Mouse (Mus musculus) regulatory T cell (primary cell): ENCODE data around the gene Hoxa3.

ENCODE experiments used
- in situ Hi-C: fragments of 300-600 bp; cut with MboI, MseI; formaldehyde crosslinking; loops from one replicate; pipeline ENCODE4 v1.15.1; 2025; ENCODE audit warnings: high pct_unique_total_duplicates

The Hoxa3 gene

DNA sequence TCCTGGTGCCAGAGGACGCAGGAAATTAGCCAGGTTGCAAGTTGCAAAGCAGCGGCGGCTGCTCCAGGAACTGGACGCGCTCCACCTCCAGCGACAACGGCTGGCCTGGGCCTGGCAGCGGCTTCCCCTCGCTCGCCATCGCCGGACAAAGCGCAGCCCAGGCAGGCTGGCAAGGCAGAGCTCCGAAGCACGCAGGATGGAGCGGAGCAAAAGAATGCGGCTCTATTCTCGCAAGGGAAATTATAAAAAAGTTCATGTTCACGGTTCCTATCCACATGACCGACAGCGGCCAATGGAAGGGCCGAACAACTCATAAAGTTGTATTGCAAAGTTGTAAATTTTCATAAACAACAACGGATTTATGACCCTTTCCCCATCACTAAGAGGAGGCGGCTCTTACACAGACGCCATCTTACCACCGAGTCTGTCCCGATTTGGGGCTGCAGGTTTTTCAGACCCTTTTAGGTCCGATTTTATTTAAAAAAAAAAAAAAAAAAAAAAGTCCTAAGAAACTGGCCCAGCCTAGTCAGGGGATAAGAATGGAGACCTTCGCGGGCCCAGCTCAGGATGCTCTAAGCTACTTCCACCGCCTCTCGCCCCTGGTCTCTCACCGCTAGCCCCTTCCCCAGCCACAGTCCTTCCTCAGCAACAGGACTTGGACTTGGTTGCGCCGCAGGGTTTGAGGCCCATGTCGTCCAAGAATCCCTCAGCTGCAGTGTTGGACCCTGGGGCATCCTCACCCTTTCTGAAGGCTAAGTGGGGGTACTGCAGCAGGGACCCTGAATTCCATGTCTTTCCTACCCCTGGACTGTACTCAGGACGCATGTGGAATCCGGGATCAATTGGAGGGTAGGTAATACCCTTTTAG is at the start of gene Hoxa3, which contains the start of gene Gm28308:
TSS of gene Hoxa3 (minus strand) at position 218 of the 868 bp plus-strand sequence.
TSS of gene Gm28308 (minus strand) at position 221 of the 868 bp plus-strand sequence.
- in situ Hi-C loops = loop anchor here (10.0 to 25.0 kb wide), 2 partner anchors 351 to 1039 kb away; no protein-coding TSS in a partner anchor

DNA sequence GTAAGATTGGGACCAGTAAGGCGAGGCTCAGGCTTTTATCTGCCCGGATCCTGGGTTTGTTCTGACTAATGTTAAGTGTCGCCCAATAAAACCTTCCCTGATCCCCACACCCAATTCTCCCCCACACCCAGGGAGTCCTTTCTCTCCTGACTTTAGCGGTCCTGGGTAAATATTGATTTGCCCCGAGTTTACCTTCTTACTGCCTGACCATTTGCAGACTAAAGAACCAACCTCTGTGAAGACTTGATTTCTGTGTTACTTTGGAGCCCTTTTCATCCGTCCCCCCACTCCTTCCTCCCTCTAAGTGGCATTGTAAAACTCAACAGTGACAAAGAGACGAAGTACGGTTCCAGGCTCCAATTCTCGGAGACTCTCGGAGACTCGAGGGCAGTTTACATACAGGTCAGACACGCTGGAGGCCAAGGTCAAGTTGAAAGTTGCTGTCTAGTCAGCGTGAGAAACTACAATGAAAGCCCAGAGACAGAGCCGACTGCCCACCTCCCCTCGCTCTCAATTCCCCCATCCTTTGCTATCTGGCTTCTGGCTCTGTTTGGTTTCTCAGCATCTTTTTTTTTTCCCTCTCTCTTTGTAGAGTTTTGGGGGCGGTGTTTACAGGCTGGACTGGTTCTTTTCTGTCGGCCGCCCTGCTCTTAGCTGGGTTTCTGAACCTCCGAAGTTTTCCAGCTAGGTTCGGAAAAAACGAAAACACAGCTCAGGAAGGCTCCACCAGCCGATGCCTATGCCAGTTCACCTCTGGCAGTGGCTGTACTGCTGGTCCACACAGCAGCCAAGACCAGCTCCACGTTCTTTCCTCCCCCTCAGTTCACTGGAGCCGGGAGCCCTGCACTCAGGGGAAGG is 49.6 kb upstream of the Hoxa3 start:
- in situ Hi-C loops = no loop called here

DNA sequence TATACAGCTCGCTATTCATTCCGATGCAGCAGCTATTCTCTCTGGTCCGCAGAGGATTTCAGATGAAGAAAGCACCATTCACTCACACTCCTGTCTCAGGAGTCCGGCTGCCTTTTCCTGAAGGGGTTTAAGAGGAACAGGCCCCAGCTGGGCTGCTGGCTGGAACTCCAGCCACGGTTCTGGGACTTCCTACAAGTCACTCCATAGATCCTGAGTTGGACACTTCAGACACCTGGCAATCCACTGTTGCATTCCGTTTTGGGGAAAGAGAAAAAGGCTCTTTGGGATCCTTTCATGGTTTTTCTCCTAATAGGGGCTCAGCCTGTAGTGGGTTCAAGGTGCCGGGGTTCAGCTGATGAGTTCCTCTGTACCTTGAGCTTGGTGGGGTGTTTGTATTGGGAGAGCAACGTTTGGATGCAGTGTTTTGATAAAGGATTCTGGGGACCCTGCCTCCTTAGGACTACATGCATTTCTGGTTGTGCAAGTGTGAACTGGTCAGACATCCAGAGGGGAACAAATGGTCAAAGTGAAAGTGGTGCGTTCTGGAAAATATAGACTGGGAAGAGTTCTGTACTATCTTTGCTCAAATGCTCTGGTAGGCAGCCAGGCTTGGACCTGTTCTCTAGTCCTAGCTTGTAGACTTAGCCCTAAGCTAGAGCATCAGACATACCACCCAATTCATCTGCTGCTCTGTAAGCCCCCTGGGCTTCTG is 48.8 kb upstream of the Hoxa3 start:
- in situ Hi-C loops = no loop called here

DNA sequence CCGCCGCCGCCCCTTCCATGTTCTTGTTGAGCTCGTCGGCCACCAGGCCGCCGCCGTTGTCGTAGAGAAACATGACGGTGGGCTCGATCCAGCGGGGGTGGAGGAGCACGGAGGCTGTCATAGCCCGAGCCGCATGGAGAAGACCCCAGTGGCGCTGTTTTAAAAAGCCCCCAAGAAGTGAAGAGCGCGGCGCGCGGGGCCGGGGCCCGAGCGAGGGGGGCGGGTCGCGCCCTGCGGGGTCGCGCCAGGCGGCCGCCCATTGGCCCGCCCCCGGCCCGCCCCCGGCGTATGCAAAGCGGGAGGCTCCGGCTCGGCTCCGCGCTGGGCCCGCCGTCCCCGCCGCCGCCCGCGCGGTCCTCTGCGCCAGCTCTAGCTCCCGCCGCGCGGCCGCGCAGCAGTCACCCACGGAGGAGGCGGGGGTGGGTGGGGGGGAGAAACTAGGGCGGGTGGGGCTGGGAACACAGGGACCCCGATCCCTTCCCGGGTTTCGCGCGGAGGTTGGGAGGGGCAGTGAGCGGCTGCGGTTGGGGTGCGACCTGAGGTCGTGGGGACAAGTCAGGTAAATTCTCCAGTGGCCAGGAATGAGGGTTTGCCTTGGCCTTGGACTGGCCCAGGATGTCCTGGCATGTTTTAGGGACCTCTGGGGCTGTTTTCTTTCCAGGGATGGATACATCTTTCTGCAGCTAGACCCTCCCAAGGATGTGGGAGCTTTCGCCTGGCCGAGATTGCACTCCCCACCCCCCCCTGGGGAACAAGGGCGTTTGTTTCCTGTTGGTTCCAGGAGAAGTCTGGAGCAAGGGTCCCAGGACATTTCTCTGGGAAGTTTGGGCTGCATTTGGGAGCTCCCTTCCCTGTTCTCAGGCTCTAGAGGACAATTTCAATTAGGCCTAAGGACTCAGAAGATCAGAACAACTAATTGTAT is 47.8 kb upstream of the Hoxa3 start, which contains the start of gene Hoxa13:
TSS of gene Hoxa13 (minus strand) at position 227 of the 922 bp plus-strand sequence.
- in situ Hi-C loops = no loop called here

DNA sequence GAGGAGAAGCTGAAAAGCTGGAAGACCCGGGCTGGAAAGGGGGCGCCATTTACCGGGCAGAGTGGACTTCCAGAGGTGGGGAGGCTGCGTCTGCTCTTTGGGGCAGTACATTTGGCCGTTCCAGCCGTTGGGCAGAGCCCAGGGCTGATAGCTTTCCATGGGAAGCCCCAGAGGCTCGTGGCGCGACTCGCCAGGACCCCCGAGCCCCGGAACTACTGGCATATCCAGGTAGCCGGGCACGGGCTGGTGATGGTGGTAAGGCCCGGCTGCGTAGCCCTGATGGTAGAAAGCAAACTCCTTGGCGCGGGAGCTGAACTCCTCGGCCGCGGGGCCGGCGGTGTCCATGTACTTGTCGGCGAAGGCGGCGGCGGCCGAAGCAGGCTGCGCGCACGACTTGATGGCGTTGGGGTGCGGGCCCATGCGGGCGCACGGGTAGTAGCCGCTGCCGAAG is 46.7 kb upstream of the Hoxa3 start:
- in situ Hi-C loops = loop anchor here (10.0 kb wide), 1 partner anchor 565 kb away; no protein-coding TSS in a partner anchor

DNA sequence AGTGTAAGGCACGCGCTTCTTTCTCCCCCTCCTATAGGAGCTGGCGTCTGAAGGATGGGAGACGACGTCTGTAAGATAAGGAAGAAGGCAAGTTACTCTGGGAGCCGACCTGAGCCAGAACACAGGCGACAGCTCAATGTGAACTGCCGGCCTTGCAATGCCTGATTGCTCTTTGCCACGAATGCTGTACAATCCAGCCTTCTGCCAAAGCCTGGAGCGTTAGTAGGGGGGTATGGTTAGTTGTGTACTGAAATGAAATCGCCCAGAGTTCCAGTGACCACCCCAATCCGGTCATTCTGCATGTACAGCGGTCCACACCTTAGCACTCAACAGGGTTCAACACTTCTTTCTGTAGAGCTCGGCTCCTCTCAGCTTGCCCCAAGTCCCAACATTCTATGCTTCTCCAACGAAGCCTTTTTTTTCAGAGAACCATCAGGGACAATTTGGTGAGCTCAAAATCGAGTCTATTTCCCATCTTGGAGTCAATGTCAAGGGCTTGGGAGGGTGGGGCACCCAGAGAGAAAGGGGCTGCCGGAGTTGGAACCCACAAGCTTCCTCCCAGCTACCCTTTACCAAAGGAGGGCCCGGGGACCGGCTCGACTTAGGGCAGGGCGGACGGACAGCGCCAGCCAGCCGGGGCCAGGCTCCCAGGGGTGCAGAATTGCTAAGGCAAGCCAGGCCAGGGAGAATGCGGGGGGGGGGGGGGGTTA is 46.1 kb upstream of the Hoxa3 start:
- in situ Hi-C loops = loop anchor here (10.0 kb wide), 1 partner anchor 566 kb away; no protein-coding TSS in a partner anchor

DNA sequence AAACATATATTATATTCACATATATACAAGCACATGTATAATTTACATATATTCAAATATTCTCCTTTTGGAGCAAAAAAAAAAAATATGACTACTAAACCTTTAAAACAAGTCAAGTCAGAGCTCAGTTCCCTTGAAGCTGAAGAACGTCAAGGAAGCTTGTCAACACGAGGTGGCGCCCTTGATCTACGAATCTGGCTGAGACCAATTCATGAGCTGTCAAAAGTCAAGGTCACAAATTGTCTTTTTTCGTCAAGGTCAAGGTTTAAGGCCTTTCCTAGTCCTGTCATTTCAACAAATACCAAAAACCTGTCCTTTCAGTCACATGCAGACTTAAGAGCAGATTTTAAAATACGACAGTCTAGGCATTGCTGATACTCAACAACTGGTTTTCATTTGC is 43.8 kb upstream of the Hoxa3 start:
- in situ Hi-C loops = loop anchor here (10.0 kb wide), 1 partner anchor 568 kb away; no protein-coding TSS in a partner anchor

DNA sequence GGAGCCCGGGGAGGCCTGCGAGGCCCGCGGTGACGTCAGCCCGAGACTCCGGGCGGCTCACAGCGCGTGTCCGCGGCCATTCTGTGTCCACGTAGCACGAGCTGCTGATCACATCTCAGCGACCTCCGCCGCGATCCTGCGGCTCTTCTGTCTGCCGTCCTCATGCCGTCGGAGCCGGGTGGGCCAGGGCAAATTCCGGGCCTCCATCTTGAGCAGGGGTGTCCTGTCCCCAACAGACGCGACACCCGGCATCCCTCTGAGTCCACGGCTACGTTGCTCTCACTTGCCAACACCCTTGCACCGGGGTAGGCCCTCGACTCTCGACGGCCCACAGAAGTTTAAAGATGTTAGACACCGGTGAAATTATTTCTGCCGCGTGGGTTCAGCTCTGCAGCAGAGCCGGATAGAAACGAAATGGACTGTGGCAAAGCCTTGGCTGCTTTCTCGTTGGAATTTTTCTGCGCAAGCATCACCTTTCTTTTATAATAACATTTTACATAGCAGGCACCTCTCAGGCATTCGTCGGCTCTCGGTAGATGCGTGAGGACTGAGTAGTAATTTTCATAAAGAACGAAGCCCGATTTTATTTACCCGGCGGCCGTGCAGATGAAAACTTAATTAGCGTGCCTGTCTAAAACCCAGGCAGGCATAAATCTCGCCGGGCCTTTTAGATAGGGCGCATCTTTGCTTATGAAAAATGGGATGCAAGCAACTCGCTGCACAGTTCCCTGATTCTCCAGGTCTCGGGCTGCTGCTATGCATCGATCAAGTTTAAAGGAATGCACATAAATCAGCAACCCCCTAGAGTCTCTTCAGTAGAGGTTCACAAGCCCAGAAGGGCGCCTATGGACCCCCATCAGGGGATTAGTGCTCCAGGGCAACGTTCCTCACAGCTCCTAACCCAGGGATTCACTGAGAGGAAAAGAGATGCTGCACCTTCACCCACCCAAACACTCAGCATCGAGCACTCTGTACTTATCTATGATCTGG is 40.7 kb upstream of the Hoxa3 start:
- in situ Hi-C loops = loop anchor here (5.0 to 10.0 kb wide), 2 partner anchors 571 to 658 kb away; no protein-coding TSS in a partner anchor

DNA sequence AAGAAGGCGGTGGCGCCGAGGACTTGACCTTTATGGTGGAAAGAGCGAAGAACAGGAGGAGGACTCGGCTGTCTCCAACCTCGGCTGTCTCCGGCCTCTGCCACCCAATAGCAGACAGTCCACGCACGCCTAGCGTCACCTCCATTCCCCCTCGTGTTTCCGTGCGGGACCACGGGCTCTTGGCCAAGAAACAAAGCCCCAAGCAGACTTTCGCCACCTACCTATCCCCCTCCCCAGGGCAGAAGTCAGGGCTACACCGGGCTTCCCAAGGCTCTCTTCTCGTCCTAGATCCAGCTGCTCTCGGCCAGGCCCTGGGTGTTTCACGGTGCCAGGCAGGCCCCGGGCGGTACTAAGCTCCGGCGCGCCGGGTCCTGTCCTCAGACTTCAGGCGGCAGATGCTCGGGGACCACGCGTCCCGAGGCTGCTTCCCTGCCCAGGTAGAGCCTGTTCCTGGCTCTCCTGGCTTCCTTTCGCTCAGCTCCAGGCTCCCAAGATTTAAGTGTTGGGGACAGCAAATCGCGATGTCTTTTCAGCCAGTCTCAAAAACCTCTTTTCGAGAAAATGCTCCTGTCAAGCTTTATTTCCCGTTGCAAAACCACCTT is 39.7 kb upstream of the Hoxa3 start:
- in situ Hi-C loops = loop anchor here (5.0 to 10.0 kb wide), 2 partner anchors 572 to 659 kb away; no protein-coding TSS in a partner anchor

DNA sequence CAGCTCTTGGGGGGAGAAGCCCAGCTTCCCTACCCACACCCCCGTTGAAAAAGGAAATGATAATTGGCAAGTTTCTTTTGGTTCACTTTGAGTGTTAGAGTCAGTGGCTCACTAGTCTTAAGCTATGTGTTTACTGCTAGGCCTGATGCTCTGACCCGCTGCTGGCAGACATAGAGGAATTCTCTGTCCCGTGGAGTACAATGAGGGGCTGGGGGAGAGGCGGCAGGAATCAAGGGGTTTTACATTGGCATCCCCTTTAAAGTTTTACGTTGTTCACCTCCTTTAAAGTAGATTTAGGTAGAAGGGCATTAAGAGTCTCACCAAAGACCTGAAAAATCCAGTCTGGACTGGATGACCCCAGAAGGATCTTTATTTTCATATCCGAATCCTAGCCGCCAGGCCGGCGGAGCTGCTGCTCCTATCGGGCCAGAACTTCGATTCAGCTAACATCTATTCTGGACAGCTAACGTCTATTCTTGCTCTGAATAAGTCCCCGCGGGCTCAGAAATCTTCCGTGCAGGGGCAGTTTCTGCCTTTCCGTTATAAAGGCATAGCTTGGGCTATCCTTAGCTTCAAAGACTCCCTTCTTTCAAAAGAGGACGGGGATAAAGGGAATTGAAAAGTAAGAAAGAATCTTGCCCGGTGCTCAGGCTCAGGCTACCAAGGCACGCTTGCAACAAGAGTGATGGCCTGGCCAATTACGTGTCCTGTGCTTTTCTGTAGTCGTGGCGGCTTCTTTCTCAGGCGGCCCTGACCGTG is 39.1 kb upstream of the Hoxa3 start:
- in situ Hi-C loops = loop anchor here (5.0 to 10.0 kb wide), 2 partner anchors 573 to 660 kb away; no protein-coding TSS in a partner anchor

DNA sequence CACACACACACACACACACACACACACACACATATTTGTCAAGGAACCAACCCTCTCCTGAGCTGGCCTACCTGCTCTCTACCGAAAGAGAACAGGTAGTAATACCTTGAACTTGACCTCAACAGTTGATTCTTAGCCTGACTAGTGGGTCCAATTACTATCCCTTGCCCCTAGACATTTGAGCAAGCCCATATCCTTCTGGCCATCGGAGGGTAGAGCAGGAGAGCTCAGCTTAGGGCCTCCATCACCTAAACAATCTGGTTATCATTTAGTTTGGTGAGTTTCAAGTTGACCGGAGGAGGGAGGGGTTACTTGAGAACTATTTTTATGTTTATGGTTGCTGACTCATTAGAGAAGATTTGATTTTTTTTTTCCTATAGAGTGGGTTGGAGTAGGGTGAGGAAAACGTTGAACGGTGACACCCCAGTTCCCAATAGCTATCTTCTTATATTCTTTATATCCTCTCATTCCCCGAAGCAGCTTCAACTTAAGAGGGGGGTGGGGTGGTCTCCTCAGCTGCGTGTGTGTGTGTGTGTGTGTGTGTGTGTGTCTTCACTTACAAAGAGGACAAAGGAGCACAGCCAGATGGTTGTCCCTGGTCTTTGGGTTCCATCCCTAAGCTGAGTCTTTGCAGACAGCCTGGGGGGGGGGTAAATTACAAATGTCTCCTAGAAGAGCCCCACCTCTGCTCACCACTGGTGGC is 38.2 kb upstream of the Hoxa3 start:
- in situ Hi-C loops = loop anchor here (5.0 to 10.0 kb wide), 2 partner anchors 573 to 661 kb away; no protein-coding TSS in a partner anchor

DNA sequence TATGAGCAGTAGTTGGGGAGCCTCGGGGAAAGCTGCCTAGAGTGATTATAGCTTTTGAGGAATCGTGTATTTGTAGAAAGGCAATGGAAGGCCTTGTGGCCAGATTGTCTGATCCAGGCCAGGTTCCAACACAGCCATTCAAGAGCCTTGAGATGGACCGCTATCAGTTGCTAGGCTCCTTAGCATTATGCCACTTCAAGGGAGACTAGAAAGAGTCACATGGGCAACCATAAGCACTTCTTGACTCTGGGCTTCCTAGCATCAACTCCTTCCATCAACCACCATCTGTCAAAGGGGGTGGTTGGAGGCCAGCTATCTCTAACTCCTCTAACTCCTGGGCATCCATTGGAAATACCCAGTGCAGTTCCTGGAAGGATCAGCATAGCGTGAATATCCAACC is 36.7 kb upstream of the Hoxa3 start:
- in situ Hi-C loops = loop anchor here (5.0 to 10.0 kb wide), 3 partner anchors 575 to 1075 kb away; no protein-coding TSS in a partner anchor

DNA sequence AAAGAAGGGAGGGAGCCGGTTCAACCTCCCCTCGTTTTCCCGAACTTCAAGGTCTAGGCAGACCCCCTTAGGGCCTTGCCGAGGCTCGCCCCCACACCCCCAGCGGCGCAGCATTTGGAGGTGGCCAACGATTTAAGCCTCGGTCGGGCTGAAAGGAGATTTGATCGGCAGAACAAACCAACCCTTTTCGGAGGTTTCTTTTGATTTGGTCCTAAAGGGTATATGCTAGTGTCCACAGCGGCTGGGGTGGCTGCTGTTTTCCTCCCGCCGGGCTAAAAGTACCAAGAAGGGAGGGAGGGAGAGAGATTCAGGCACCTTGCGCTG is 36.2 kb upstream of the Hoxa3 start:
- in situ Hi-C loops = loop anchor here (10.0 kb wide), 1 partner anchor 1075 kb away; no protein-coding TSS in a partner anchor

DNA sequence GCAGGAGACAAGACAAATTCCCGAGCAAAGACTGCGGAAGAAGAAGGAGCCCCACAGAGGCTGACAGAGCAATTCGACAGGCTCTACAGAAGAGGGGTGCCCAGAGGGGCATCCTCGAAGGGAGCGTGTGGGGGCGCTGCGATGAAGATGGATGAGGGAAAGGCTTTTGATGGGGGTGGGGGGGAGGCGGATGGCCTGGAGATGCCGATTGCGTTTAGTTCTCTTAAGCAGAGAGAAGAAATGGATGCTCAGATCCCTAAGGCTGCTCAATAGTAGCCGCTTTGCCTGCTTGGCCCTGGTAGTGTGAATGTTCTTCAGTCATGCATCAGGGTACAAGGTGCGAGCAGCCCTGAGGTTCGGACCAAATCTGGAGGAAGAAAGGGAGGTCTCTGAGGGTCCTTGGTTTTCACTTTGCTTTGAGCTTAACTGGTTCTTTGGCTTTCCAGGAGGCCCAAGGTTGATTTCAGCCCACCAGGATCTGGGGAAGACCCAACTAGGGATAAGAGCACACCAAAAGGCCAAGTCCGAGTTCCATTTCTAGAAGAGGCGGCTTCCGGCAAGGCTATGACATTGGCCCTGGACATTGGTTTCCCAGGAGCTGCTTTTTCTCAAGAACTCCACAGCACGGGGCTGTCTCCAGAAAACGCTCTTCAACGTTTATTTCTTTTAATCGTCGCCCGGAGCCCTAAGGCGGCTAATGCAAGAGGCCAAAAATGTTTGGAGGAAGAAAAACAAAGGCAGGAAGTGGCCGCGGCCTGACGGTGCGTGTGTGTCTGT is 35.7 kb upstream of the Hoxa3 start:
- in situ Hi-C loops = loop anchor here (10.0 kb wide), 1 partner anchor 1074 kb away; no protein-coding TSS in a partner anchor
